Mouse (Mus musculus): ENCODE results near the gene Atrx. TPM values are rescaled to one million over a fixed set of nuclear protein-coding genes. Genes with fewer than 3 reads are reported as not detected.

Atrx gene
- polyA plus RNA-seq (2014; fragmentation: Illumina TruSeq; extraction: RNeasy Lipid Tissue Mini Kit (QIAGEN cat#74804); ENCODE audit: low read depth, low replicate concordance) = 113 TPM

GRCm38 (mm10) chrX:105928861-105929477, at the start of gene Atrx:
Gene Atrx (minus strand): TSS chrX:105929403.

GRCm38 (mm10) chrX:105764162-105765004, 164.8 kb downstream of the Atrx start, which contains the start of gene Fgf16:
Gene Fgf16 (plus strand): TSS chrX:105764279.

Other genes starting within 250 kb of the Atrx start
- not detected for gene Fgf16, start 165.1 kb downstream of the Atrx start, polyA plus RNA-seq (2014; fragmentation: Illumina TruSeq; extraction: RNeasy Lipid Tissue Mini Kit (QIAGEN cat#74804); ENCODE audit: low read depth, low replicate concordance)
- 169 TPM for gene Magt1, start 82.5 kb upstream of the Atrx start, polyA plus RNA-seq (2014; fragmentation: Illumina TruSeq; extraction: RNeasy Lipid Tissue Mini Kit (QIAGEN cat#74804); ENCODE audit: low read depth, low replicate concordance)
- gene Cox7b, start 86.3 kb upstream of the Atrx start, polyA plus RNA-seq (2014; fragmentation: Illumina TruSeq; extraction: RNeasy Lipid Tissue Mini Kit (QIAGEN cat#74804); ENCODE audit: low read depth, low replicate concordance) = 2,143 TPM
- gene Atp7a, start 97.9 kb upstream of the Atrx start, polyA plus RNA-seq (2014; fragmentation: Illumina TruSeq; extraction: RNeasy Lipid Tissue Mini Kit (QIAGEN cat#74804); ENCODE audit: low read depth, low replicate concordance) = 43.5 TPM
- gene Tlr13, start 213.8 kb upstream of the Atrx start, polyA plus RNA-seq (2014; fragmentation: Illumina TruSeq; extraction: RNeasy Lipid Tissue Mini Kit (QIAGEN cat#74804); ENCODE audit: low read depth, low replicate concordance) = 1.5 TPM

All from kidney, adult 10 weeks (tissue).